In the genomic region with DNA sequence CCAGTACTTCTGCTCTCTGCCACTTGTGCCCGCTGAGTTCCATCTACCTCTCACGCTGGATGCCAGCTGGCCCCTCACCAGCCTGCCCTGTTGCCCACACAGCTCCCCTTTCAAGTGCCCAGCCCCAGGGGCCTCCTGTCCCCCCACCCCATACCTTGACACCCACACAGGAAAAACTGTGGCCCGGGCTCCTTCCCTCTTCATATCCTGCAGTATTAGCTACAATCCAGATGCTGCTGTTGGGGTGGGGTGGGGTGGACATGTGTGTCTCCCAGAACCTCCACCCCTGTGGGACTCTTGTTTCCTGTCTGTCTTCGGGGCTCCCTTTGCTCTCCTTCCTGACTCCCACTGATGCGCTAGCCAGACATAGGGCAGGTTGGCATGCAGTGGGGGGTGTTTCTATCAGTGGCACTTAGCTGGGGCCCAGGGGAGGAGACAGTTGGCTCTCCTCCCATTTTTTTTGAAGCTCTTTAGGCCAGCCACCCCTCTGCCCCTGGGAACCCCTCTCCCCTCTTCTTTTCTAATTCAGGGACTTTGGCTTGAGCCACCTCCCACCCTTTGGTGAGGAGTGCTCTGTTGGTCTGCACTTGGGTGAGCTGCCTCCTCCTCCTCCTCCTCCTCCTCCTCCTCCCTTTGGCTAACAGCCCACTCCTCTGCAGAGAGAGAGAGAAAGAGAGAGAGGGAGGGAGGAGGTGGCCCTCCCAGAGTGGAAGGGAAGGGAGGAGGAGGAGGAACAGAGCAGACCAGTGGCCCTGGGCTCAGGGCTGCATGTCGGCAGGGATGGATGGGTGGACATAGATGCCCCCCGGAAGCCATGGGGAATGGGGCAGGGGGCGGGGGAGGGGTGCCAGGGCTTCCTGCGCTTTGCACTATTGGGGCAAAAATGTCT, we compare ENCODE assay signal across 9 mouse cellular contexts. TPM values are rescaled to one million over a fixed set of nuclear protein-coding genes. Genes with fewer than 3 reads are reported as not detected.
DNase-seq lines count a peak whose midpoint lies in the region; ATAC-seq lines count a peak whose summit lies in the region.
"Had no signal": no experiment of that assay in that cellular context is flagged by ENCODE, and none has a peak within 500 bp of the region (broad histone marks: within the 10 kb centered on the region; RNA-seq: fewer than 3 reads in every experiment).

No protein-coding gene starts in this region.

- no peak overlapping the region; the same call in 1 of the 2 replicates for H3K4me2 ChIP-seq in liver, embryonic 11.5 days
- no peak overlapping the region for H3K4me2 ChIP-seq in forebrain, embryonic 15.5 days (replicated peaks)
- H3K4me2 ChIP-seq in liver, embryonic 16.5 days (ENCODE audit: low read depth, low read length), result no peak overlapping the region
- H3K4me2 ChIP-seq: limb, embryonic 13.5 days had no signal

- H3K36me3 ChIP-seq in liver, embryonic 11.5 days (ENCODE audit: control insufficient read depth, insufficient read depth, low read length), result peaks cover 24% of the 10 kb centered on the region
- peaks cover 75% of the 10 kb centered on the region for H3K36me3 ChIP-seq in forebrain, embryonic 15.5 days
- peaks cover 82% of the 10 kb centered on the region for H3K36me3 ChIP-seq in hindbrain, embryonic 10.5 days
- H3K36me3 ChIP-seq in liver, embryonic 16.5 days (ENCODE audit: control insufficient read depth, insufficient read depth), result peaks cover 10% of the 10 kb centered on the region; the same call in 1 of the 2 replicates

- peaks cover 67% of the 10 kb centered on the region for H3K4me1 ChIP-seq in liver, embryonic 11.5 days (replicated peaks; ENCODE audit: control insufficient read depth, insufficient read depth, low read length)
- H3K4me1 ChIP-seq in forebrain, embryonic 15.5 days, result peaks cover 58% of the 10 kb centered on the region
- peaks cover 51% of the 10 kb centered on the region for H3K4me1 ChIP-seq in hindbrain, embryonic 10.5 days (replicated peaks)
- peaks cover 56% of the 10 kb centered on the region for H3K4me1 ChIP-seq in liver, embryonic 16.5 days (ENCODE audit: control insufficient read depth, low read depth, low read length)

- no peaks in the 10 kb centered on the region for H3K9me3 ChIP-seq in liver, embryonic 11.5 days (ENCODE audit: control insufficient read depth, low read length)
- no peaks in the 10 kb centered on the region for H3K9me3 ChIP-seq in forebrain, embryonic 15.5 days
- H3K9me3 ChIP-seq in hindbrain, embryonic 10.5 days, result no peaks in the 10 kb centered on the region
- no peaks in the 10 kb centered on the region for H3K9me3 ChIP-seq in liver, embryonic 16.5 days (replicated peaks; ENCODE audit: control insufficient read depth, low read length)
- H3K9me3 ChIP-seq: limb, embryonic 13.5 days had no signal

- H3K27ac ChIP-seq in liver, embryonic 11.5 days (ENCODE audit: low read depth, low read length), result peak overlapping the region; percentile 62
- peak overlapping the region; percentile 81 for H3K27ac ChIP-seq in forebrain, embryonic 15.5 days (replicated peaks)
- peak overlapping the region; percentile 84 for H3K27ac ChIP-seq in hindbrain, embryonic 10.5 days
- H3K27ac ChIP-seq in liver, embryonic 16.5 days (ENCODE audit: low read length), result 0 out of 2 replicates have a peak overlapping the region, but pooled peaks have one; percentile 26
- H3K27ac ChIP-seq: limb, embryonic 13.5 days had no signal

- DNase-seq in liver, embryonic 11.5 days (ENCODE audit: low spot score), result no peak
- DNase-seq in liver, result no peak
- no peak for DNase-seq in hindbrain, embryonic 10.5 days (ENCODE audit: low spot score)
- no peak for DNase-seq in layer of hippocampus, adult 9-11 months
- no peak for DNase-seq in frontal cortex, postnatal 25 days (ENCODE audit: low spot score in 2 of 2)
- no peak for DNase-seq in embryo, embryonic 9.5 days (ENCODE audit: extremely low spot score)

- no peak overlapping the region for H3K9ac ChIP-seq in liver, embryonic 11.5 days (ENCODE audit: low read depth, low read length)
- 0 out of 2 replicates have a peak overlapping the region, but pooled peaks have one; percentile 24 for H3K9ac ChIP-seq in forebrain, embryonic 15.5 days (replicated peaks)
- no peak overlapping the region for H3K9ac ChIP-seq in liver, embryonic 16.5 days (ENCODE audit: low read depth, low read length)
- H3K9ac ChIP-seq: limb, embryonic 13.5 days had no signal

- no peak overlapping the region for H3K4me3 ChIP-seq in liver, embryonic 11.5 days (ENCODE audit: low read depth, low read length)
- no peak overlapping the region for H3K4me3 ChIP-seq in forebrain, embryonic 15.5 days
- no peak overlapping the region; the same call in 1 of the 2 replicates for H3K4me3 ChIP-seq in hindbrain, embryonic 10.5 days
- no peak overlapping the region for H3K4me3 ChIP-seq in liver, embryonic 16.5 days (ENCODE audit: low read depth, low read length)
- H3K4me3 ChIP-seq: limb, embryonic 13.5 days had no signal

- WGBS in liver, embryonic 11.5 days, result 53% methylated on average over 9 of the region's 9 CpGs
- WGBS in forebrain, embryonic 15.5 days, result 27% methylated on average over 9 of the region's 9 CpGs
- WGBS in hindbrain, embryonic 10.5 days, result 48% methylated on average over 8 of the region's 9 CpGs
- 47% methylated on average over 9 of the region's 9 CpGs for WGBS in liver, embryonic 16.5 days (ENCODE audit: insufficient replicate concordance)

- H3K27me3 ChIP-seq in liver, embryonic 11.5 days (replicated peaks; ENCODE audit: control insufficient read depth, insufficient read depth, low read length), result no peaks in the 10 kb centered on the region
- no peaks in the 10 kb centered on the region for H3K27me3 ChIP-seq in forebrain, embryonic 15.5 days
- no peaks in the 10 kb centered on the region for H3K27me3 ChIP-seq in hindbrain, embryonic 10.5 days (ENCODE audit: insufficient read depth, poor library complexity, severe bottlenecking)
- H3K27me3 ChIP-seq in liver, embryonic 16.5 days (ENCODE audit: control insufficient read depth, insufficient read depth, low read depth, low read length), result no peaks in the 10 kb centered on the region
- H3K27me3 ChIP-seq: limb, embryonic 13.5 days had no signal

- ATAC-seq in liver, embryonic 11.5 days (replicated peaks; ENCODE audit: low FRiP score), result no peak
- no peak for ATAC-seq in forebrain, embryonic 15.5 days (replicated peaks)
- no peak for ATAC-seq in liver, embryonic 16.5 days (ENCODE audit: low read depth)

RNA-seq across cellular contexts. Expression of gene Nr1d1, which starts 9.5 kb away (rescaled TPM):
- 2.1 and 2.7 TPM in 2 replicates for polyA plus RNA-seq in liver, embryonic 11.5 days (2014; fragmentation: Nextera tagmentation; extraction: Ambion mirVana)
- 3.6 TPM in 2 replicates for polyA plus RNA-seq in forebrain, embryonic 15.5 days (2015; fragmentation: Nextera tagmentation; extraction: Ambion mirVana)
- 1.2 and 1.5 TPM in 2 replicates for polyA plus RNA-seq in hindbrain, embryonic 10.5 days (2016; fragmentation: Nextera tagmentation; extraction: Ambion mirVana)
- polyA plus RNA-seq in liver, embryonic 16.5 days (2015; fragmentation: Nextera tagmentation; extraction: Ambion mirVana), result 0.65 and 0.66 TPM in 2 replicates

RNA-seq across cellular contexts. Expression of gene Thra, which starts 25.2 kb away (rescaled TPM):
- 26.6 and 31.6 TPM in 2 replicates for polyA plus RNA-seq in liver, embryonic 11.5 days (2014; fragmentation: Nextera tagmentation; extraction: Ambion mirVana)
- 164 and 166 TPM in 2 replicates for polyA plus RNA-seq in forebrain, embryonic 15.5 days (2015; fragmentation: Nextera tagmentation; extraction: Ambion mirVana)
- 12.8 and 22.2 TPM in 2 replicates for polyA plus RNA-seq in hindbrain, embryonic 10.5 days (2016; fragmentation: Nextera tagmentation; extraction: Ambion mirVana)
- polyA plus RNA-seq in liver, embryonic 16.5 days (2015; fragmentation: Nextera tagmentation; extraction: Ambion mirVana), result 6.5 and 7.7 TPM in 2 replicates

RNA-seq across cellular contexts. Expression of gene Msl1, which starts 29.7 kb away (rescaled TPM):
- 14.8 and 17.7 TPM in 2 replicates for polyA plus RNA-seq in liver, embryonic 11.5 days (2014; fragmentation: Nextera tagmentation; extraction: Ambion mirVana)
- 30.2 and 31.7 TPM in 2 replicates for polyA plus RNA-seq in forebrain, embryonic 15.5 days (2015; fragmentation: Nextera tagmentation; extraction: Ambion mirVana)
- polyA plus RNA-seq in hindbrain, embryonic 10.5 days (2016; fragmentation: Nextera tagmentation; extraction: Ambion mirVana), result 24.4 and 25.2 TPM in 2 replicates
- polyA plus RNA-seq in liver, embryonic 16.5 days (2015; fragmentation: Nextera tagmentation; extraction: Ambion mirVana), result 4.9 and 5.3 TPM in 2 replicates

RNA-seq across cellular contexts. Expression of gene Med24, which starts 36.4 kb away (rescaled TPM):
- polyA plus RNA-seq in liver, embryonic 11.5 days (2014; fragmentation: Nextera tagmentation; extraction: Ambion mirVana), result 61.9 and 63.6 TPM in 2 replicates
- polyA plus RNA-seq in forebrain, embryonic 15.5 days (2015; fragmentation: Nextera tagmentation; extraction: Ambion mirVana), result 85.1 and 93.6 TPM in 2 replicates
- polyA plus RNA-seq in hindbrain, embryonic 10.5 days (2016; fragmentation: Nextera tagmentation; extraction: Ambion mirVana), result 76.9 and 83.6 TPM in 2 replicates
- 22.8 and 23.8 TPM in 2 replicates for polyA plus RNA-seq in liver, embryonic 16.5 days (2015; fragmentation: Nextera tagmentation; extraction: Ambion mirVana)

RNA-seq across cellular contexts. Expression of gene Casc3, which starts 39.0 kb away (rescaled TPM):
- 34.8 and 35.6 TPM in 2 replicates for polyA plus RNA-seq in liver, embryonic 11.5 days (2014; fragmentation: Nextera tagmentation; extraction: Ambion mirVana)
- 53.5 and 53.9 TPM in 2 replicates for polyA plus RNA-seq in forebrain, embryonic 15.5 days (2015; fragmentation: Nextera tagmentation; extraction: Ambion mirVana)
- polyA plus RNA-seq in hindbrain, embryonic 10.5 days (2016; fragmentation: Nextera tagmentation; extraction: Ambion mirVana), result 49.5 and 55.9 TPM in 2 replicates
- polyA plus RNA-seq in liver, embryonic 16.5 days (2015; fragmentation: Nextera tagmentation; extraction: Ambion mirVana), result 11.6 and 13.6 TPM in 2 replicates

Comparison
In these comparisons a context has a peak if more than half of its experiments do, and no peak if none do; other contexts are left out.
1. H3K27ac ChIP-seq: peak in every context shown above with its lines; median percentile 84 in hindbrain, embryonic 10.5 days; 81 in forebrain, embryonic 15.5 days; 62 in liver, embryonic 11.5 days; 26 in liver, embryonic 16.5 days.